Mouse (Mus musculus) WW6 (cell line): Measurements from ENCODE around the gene Atg10.

Experiments used
- DNase-seq: peaks from one replicate; pipeline ENCODE4 v3.0.0-alpha.2; 2013; ENCODE audit warnings: low read depth, low spot score

Gene Atg10

GRCm38 (mm10) chr13:91118156-91118555 lies 105.6 kb downstream of the Atg10 start:
- DNase-seq: no peak

GRCm38 (mm10) chr13:91114880-91115279 lies 108.9 kb downstream of the Atg10 start:
- no peak for DNase-seq

GRCm38 (mm10) chr13:91107308-91107946 lies 116.3 kb downstream of the Atg10 start:
- no peak for DNase-seq

GRCm38 (mm10) chr13:91102238-91102637 lies 121.5 kb downstream of the Atg10 start:
- no peak for DNase-seq

GRCm38 (mm10) chr13:91100417-91100816 lies 123.4 kb downstream of the Atg10 start:
- no peak for DNase-seq

GRCm38 (mm10) chr13:91094851-91095250 lies 128.9 kb downstream of the Atg10 start:
- no peak for DNase-seq

GRCm38 (mm10) chr13:91094196-91094595 lies 129.6 kb downstream of the Atg10 start:
- DNase-seq: peak; percentile 9

GRCm38 (mm10) chr13:91093610-91094009 lies 130.2 kb downstream of the Atg10 start:
- DNase-seq: no peak

- peak; percentile 7 for DNase-seq
Observed at GRCm38 (mm10) chr13:91093162-91093561, 130.6 kb downstream of the Atg10 start.

- DNase-seq: no peak
Observed at GRCm38 (mm10) chr13:91091731-91092190, 132.0 kb downstream of the Atg10 start.

- DNase-seq: no peak
Observed at GRCm38 (mm10) chr13:91090861-91091730, 132.7 kb downstream of the Atg10 start.

- DNase-seq: no peak
Observed at GRCm38 (mm10) chr13:91086361-91086900, 137.3 kb downstream of the Atg10 start.

GRCm38 (mm10) chr13:91072351-91072750 lies 151.4 kb downstream of the Atg10 start:
- no peak for DNase-seq

GRCm38 (mm10) chr13:91060871-91061270 lies 162.9 kb downstream of the Atg10 start:
- DNase-seq: no peak

GRCm38 (mm10) chr13:91048171-91048570 lies 175.6 kb downstream of the Atg10 start:
- DNase-seq: no peak

GRCm38 (mm10) chr13:91046851-91047250 lies 176.9 kb downstream of the Atg10 start:
- DNase-seq: no peak

GRCm38 (mm10) chr13:91041236-91041635 lies 182.5 kb downstream of the Atg10 start:
- DNase-seq: no peak

GRCm38 (mm10) chr13:91040421-91040820 lies 183.3 kb downstream of the Atg10 start:
- no peak for DNase-seq

- DNase-seq: no peak
Observed at GRCm38 (mm10) chr13:91039201-91039807, 184.5 kb downstream of the Atg10 start.

- DNase-seq: no peak
Observed at GRCm38 (mm10) chr13:91038636-91039035, 185.1 kb downstream of the Atg10 start.

GRCm38 (mm10) chr13:91038034-91038433 lies 185.7 kb downstream of the Atg10 start:
- DNase-seq: no peak

GRCm38 (mm10) chr13:91037405-91037804 lies 186.4 kb downstream of the Atg10 start:
- no peak for DNase-seq
